Mouse (Mus musculus) MEL (cell line): Measurements from ENCODE around the gene Gnaq.

Experiments
- CTCF ChIP-seq, 3 experiments: IDR thresholded peaks in 2 of 3; conservative IDR thresholded peaks in 1 of 3; 2 replicates each; pipeline ENCODE4 v1.5.1; 2011 to 2012; ENCODE audit warnings: low read length in 3 of 3, low read depth in 2 of 3, mild to moderate bottlenecking in 2 of 3, improper control_type of control experiment in 1 of 3, inconsistent platforms in 1 of 3, mixed read lengths in 1 of 3, moderate library complexity in 1 of 3; ENCODE audit not compliant: control insufficient read depth in 1 of 3, insufficient read depth in 1 of 3, poor library complexity in 1 of 3, severe bottlenecking in 1 of 3
- E2F4 ChIP-seq: IDR thresholded peaks from 2 replicates; pipeline ENCODE4 v1.6.1; 2011; ENCODE audit warnings: low read depth, low read length, improper control_type of control experiment, borderline replicate concordance
- EP300 ChIP-seq, 2 experiments: IDR thresholded peaks; 2 replicates each; pipeline ENCODE4 v1.6.1; 2011; ENCODE audit warnings: improper control_type of control experiment in 2 of 2, low read length in 2 of 2, low read depth in 1 of 2, mild to moderate bottlenecking in 1 of 2
- GABPA ChIP-seq: IDR thresholded peaks from 2 replicates; pipeline ENCODE4 v1.6.1; 2012; ENCODE audit warnings: low read depth, mild to moderate bottlenecking, inconsistent platforms, low read length, improper control_type of control experiment, moderate library complexity
- JUND ChIP-seq: IDR thresholded peaks from 2 replicates; pipeline ENCODE4 v1.6.1; 2011; ENCODE audit warnings: low read depth, mild to moderate bottlenecking, improper control_type of control experiment, low read length
- NELFE ChIP-seq: IDR thresholded peaks from 2 replicates; pipeline ENCODE4 v1.6.1; 2011; ENCODE audit warnings: low read depth, low read length, improper control_type of control experiment
- POLR2A ChIP-seq, 2 experiments: IDR thresholded peaks; 2 replicates each; pipeline ENCODE4 v1.6.1; 2011 to 2012; ENCODE audit warnings: low read length in 2 of 2, mild to moderate bottlenecking in 2 of 2, control low read depth in 1 of 2, improper control_type of control experiment in 1 of 2, low read depth in 1 of 2, moderate library complexity in 1 of 2; ENCODE audit not compliant: control insufficient read depth in 1 of 2, insufficient read depth in 1 of 2, poor library complexity in 1 of 2
- RAD21 ChIP-seq: IDR thresholded peaks from 2 replicates; pipeline ENCODE4 v1.6.1; 2011; ENCODE audit warnings: mild to moderate bottlenecking, low read depth, low read length, improper control_type of control experiment
- SMC3 ChIP-seq: IDR thresholded peaks from 2 replicates; pipeline ENCODE4 v1.6.1; 2011; ENCODE audit warnings: low read depth, low read length, improper control_type of control experiment
- ZC3H11A ChIP-seq: IDR thresholded peaks from 2 replicates; pipeline ENCODE4 v1.6.1; 2012; ENCODE audit warnings: low read depth, mild to moderate bottlenecking, inconsistent platforms, low read length, improper control_type of control experiment
- ZNF384 ChIP-seq: IDR thresholded peaks from 2 replicates; pipeline ENCODE4 v1.6.1; 2012; ENCODE audit warnings: low read depth, mild to moderate bottlenecking, inconsistent platforms, low read length, improper control_type of control experiment

DNA sequence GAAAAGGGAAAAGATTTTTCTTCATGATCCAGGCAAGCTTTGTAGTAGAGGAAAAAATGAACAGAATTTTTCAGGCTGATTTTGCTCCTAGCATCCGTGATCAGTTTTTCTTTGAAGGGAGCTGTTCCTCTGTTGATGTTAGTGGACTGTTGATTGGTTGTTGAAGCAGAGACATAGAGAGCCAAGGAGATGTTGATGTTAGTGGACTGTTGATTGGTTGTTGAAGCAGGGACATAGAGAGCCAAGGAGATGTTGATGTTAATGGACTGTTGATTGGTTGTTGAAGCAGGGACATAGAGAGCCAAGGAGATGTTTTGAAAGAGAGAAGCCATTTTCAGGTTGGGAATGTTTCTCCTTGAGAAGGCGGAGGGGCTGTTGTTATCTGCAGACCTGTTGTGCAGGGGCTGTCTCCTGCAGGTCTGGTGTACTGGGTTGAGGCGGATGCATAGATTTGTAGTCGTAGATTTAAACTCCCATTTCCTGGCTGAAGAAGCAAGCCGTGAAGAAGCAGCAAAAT, 5.5 kb downstream of the Gnaq start:
- no peak for TF ChIP-seq JUND
- TF ChIP-seq CTCF (IDR thresholded peaks at IDR 0.05 in 2 of 3, conservative IDR thresholded peaks at IDR 0.05 in 1 of 3; ENCODE audit: control insufficient read depth in 1 of 3, insufficient read depth in 1 of 3, low read depth in 2 of 3, low read length in 3 of 3, poor library complexity in 1 of 3, severe bottlenecking in 1 of 3) = no peak
- no peak for TF ChIP-seq POLR2A (IDR thresholded peaks at IDR 0.05; ENCODE audit: control insufficient read depth in 1 of 2, insufficient read depth in 1 of 2, low read depth in 1 of 2, low read length in 2 of 2, poor library complexity in 1 of 2)
- no peak for TF ChIP-seq SMC3
- no peak for TF ChIP-seq ZC3H11A
- TF ChIP-seq NELFE = no peak
- TF ChIP-seq RAD21 = no peak
- no peak for TF ChIP-seq E2F4
- TF ChIP-seq EP300 (IDR thresholded peaks at IDR 0.05; ENCODE audit: low read depth in 1 of 2, low read length in 2 of 2) = no peak
- no peak for TF ChIP-seq GABPA
- TF ChIP-seq ZNF384 = no peak
